Comparison of ENCODE assay signal across 9 mouse cellular contexts in the genomic region with DNA sequence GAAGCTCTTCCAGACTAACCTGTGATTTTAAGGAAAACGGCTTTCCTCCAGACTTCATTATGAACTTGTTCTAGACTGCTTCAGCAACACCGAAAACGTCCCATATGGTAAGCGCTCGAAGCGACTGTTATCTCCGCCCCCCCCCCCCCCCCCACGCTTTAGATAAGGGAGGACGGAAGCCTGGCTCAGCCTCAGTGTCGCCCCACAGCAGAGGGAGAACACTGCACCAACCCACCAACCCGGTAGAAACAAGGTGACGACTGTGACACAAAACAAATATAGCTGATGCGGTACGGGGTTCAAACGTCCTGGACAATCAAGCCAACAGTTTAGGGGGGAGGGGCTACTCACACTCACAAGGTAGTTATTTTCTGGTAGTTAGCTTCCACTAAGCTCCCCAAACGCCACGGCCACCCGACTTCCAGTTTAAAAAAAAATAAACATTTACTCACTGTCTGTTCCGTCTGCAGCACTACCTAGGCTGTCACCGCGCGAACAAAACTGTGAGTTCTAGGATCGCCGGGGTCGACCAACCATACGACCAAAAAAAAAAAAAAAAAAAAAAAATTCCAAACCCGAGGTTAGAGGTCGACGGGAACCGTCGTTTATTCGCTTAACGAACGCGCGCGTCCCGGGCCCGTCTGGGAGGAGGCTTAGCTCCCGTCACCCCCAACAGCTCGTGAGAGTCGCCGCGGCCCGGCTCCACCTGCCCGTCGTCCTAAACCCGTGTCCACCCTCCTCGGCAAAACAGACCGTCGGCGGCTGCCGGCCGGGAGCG. TPM values are rescaled to one million over a fixed set of nuclear protein-coding genes. Genes with fewer than 3 reads are reported as not detected.
DNase-seq lines count a peak whose midpoint lies in the region; ATAC-seq and TF ChIP-seq lines count a peak whose summit lies in the region.
"Had no signal": no experiment of that assay in that cellular context is flagged by ENCODE, and none has a peak within 500 bp of the region (broad histone marks: within the 10 kb centered on the region; RNA-seq: fewer than 3 reads in every experiment).

No protein-coding gene starts in this region.

- H3K9ac ChIP-seq in forebrain, embryonic 13.5 days, result peak overlapping the region; percentile 79
- H3K9ac ChIP-seq in hindbrain, postnatal 0 days (replicated peaks; ENCODE audit: low read length), result peak overlapping the region; percentile 72
- H3K9ac ChIP-seq in limb, embryonic 15.5 days, result peak overlapping the region; percentile 87
- H3K9ac ChIP-seq in midbrain, embryonic 15.5 days, result peak overlapping the region; percentile 55
- H3K9ac ChIP-seq in stomach, embryonic 15.5 days, result peak overlapping the region; percentile 67

- H3K9me3 ChIP-seq in forebrain, embryonic 13.5 days (replicated peaks), result no peaks in the 10 kb centered on the region
- no peaks in the 10 kb centered on the region for H3K9me3 ChIP-seq in hindbrain, postnatal 0 days (ENCODE audit: low read length)
- H3K9me3 ChIP-seq in limb, embryonic 15.5 days, result no peaks in the 10 kb centered on the region
- no peaks in the 10 kb centered on the region for H3K9me3 ChIP-seq in midbrain, embryonic 15.5 days
- no peaks in the 10 kb centered on the region for H3K9me3 ChIP-seq in stomach, embryonic 15.5 days

- ATAC-seq in cerebellum, adult (ENCODE audit: insufficient number of reproducible peaks, low FRiP score, low TSS enrichment), result peak; percentile 71
- peak; percentile 80 for ATAC-seq in forebrain, embryonic 13.5 days
- ATAC-seq in hindbrain, postnatal 0 days, result peak; percentile 82
- peak; percentile 78 for ATAC-seq in limb, embryonic 15.5 days (ENCODE audit: insufficient number of reproducible peaks, low FRiP score, low TSS enrichment, low read depth)
- peak; percentile 87 for ATAC-seq in midbrain, embryonic 15.5 days (replicated peaks)
- peak; percentile 66 for ATAC-seq in stomach, embryonic 15.5 days (ENCODE audit: insufficient read depth, low FRiP score, low read depth)

- peak; percentile 8 to 10 for DNase-seq in left cerebral cortex, adult 18-20 months (ENCODE audit: low spot score in 2 of 2)
- DNase-seq in left cerebral cortex, adult 11 months (ENCODE audit: low spot score), result no peak
- peak; percentile 46 for DNase-seq in hindbrain, postnatal 0 days (ENCODE audit: low spot score)

- peak overlapping the region; percentile 65 for H3K4me3 ChIP-seq in forebrain, embryonic 13.5 days
- peak overlapping the region; percentile 92 for H3K4me3 ChIP-seq in hindbrain, postnatal 0 days (ENCODE audit: low read length)
- H3K4me3 ChIP-seq in limb, embryonic 15.5 days, result peak overlapping the region; percentile 92
- peak overlapping the region; percentile 81 for H3K4me3 ChIP-seq in midbrain, embryonic 15.5 days
- H3K4me3 ChIP-seq in stomach, embryonic 15.5 days (replicated peaks), result peak overlapping the region; percentile 89

- under 1% methylated on average over 55 of the region's 55 CpGs for whole genome bisulfite sequencing in forebrain, embryonic 13.5 days
- under 1% methylated on average over 55 of the region's 55 CpGs for WGBS in hindbrain, postnatal 0 days
- 1% methylated on average over 55 of the region's 55 CpGs for WGBS in limb, embryonic 15.5 days
- WGBS in midbrain, embryonic 15.5 days, result 1% methylated on average over 55 of the region's 55 CpGs
- WGBS in stomach, embryonic 15.5 days, result under 1% methylated on average over 54 of the region's 55 CpGs

- H3K4me1 ChIP-seq in forebrain, embryonic 13.5 days, result peaks cover 22% of the 10 kb centered on the region
- no peaks in the 10 kb centered on the region for H3K4me1 ChIP-seq in hindbrain, postnatal 0 days (ENCODE audit: insufficient read depth, low read length)
- peaks cover 9% of the 10 kb centered on the region for H3K4me1 ChIP-seq in limb, embryonic 15.5 days
- peaks cover 14% of the 10 kb centered on the region for H3K4me1 ChIP-seq in midbrain, embryonic 15.5 days
- H3K4me1 ChIP-seq in stomach, embryonic 15.5 days, result peaks cover 3% of the 10 kb centered on the region; the same call in 1 of the 2 replicates

- H3K27ac ChIP-seq in forebrain, embryonic 13.5 days, result peak overlapping the region; percentile 85
- H3K27ac ChIP-seq in hindbrain, postnatal 0 days, result peak overlapping the region; percentile 80
- peak overlapping the region; percentile 92 for H3K27ac ChIP-seq in limb, embryonic 15.5 days
- peak overlapping the region; percentile 75 for H3K27ac ChIP-seq in midbrain, embryonic 15.5 days
- peak overlapping the region; percentile 94 for H3K27ac ChIP-seq in stomach, embryonic 15.5 days

- no peaks in the 10 kb centered on the region for H3K27me3 ChIP-seq in forebrain, embryonic 13.5 days
- no peaks in the 10 kb centered on the region for H3K27me3 ChIP-seq in hindbrain, postnatal 0 days (ENCODE audit: insufficient read depth, low read length)
- H3K27me3 ChIP-seq in limb, embryonic 15.5 days, result no peaks in the 10 kb centered on the region
- H3K27me3 ChIP-seq in midbrain, embryonic 15.5 days (replicated peaks), result no peaks in the 10 kb centered on the region
- no peaks in the 10 kb centered on the region for H3K27me3 ChIP-seq in stomach, embryonic 15.5 days (replicated peaks)

- H3K4me2 ChIP-seq in forebrain, embryonic 13.5 days, result peak overlapping the region; percentile 64
- peak overlapping the region; percentile 66 for H3K4me2 ChIP-seq in hindbrain, postnatal 0 days (ENCODE audit: low read depth, low read length)
- peak overlapping the region; percentile 63 for H3K4me2 ChIP-seq in limb, embryonic 15.5 days
- H3K4me2 ChIP-seq in midbrain, embryonic 15.5 days, result peak overlapping the region; percentile 78
- H3K4me2 ChIP-seq in stomach, embryonic 15.5 days, result peak overlapping the region; percentile 63

- TF ChIP-seq CTCF in hindbrain, postnatal 0 days (IDR thresholded peaks at IDR 0.05; ENCODE audit: low read depth), result no peak

- H3K36me3 ChIP-seq in forebrain, embryonic 13.5 days (ENCODE audit: poor library complexity, severe bottlenecking), result peaks cover 28% of the 10 kb centered on the region
- peaks cover 8% of the 10 kb centered on the region; the same call in 1 of the 2 replicates for H3K36me3 ChIP-seq in hindbrain, postnatal 0 days (ENCODE audit: insufficient read depth, low read length)
- H3K36me3 ChIP-seq in limb, embryonic 15.5 days, result peaks cover 27% of the 10 kb centered on the region
- H3K36me3 ChIP-seq in midbrain, embryonic 15.5 days (replicated peaks), result no peaks in the 10 kb centered on the region
- 0 out of 2 replicates have a peak, but pooled peaks cover 12% of the 10 kb centered on the region for H3K36me3 ChIP-seq in stomach, embryonic 15.5 days

RNA-seq across cellular contexts. Expression of a gene that starts 0.6 kb away (rescaled TPM):
- 10 to 100 TPM in 1 of 2 experiments, 1 to 10 TPM in 1; 8.0 to 10.9 TPM for total RNA-seq in left cerebral cortex, adult 18-20 months (2021)
- polyA plus RNA-seq in forebrain, embryonic 13.5 days (2015; fragmentation: Nextera tagmentation; extraction: Ambion mirVana), result 108 and 113 TPM in 2 replicates
- total RNA-seq in hindbrain, postnatal 0 days (2014; rRNA removed), result 10.6 and 14.2 TPM in 2 replicates
- 44.0 and 47.5 TPM in 2 replicates for polyA plus RNA-seq in hindbrain, postnatal 0 days (2015; fragmentation: Nextera tagmentation; extraction: Ambion mirVana)
- 56.0 and 65.7 TPM in 2 replicates for polyA plus RNA-seq in limb, embryonic 15.5 days (2015; fragmentation: Nextera tagmentation; extraction: Ambion mirVana)
- 37.3 and 40.5 TPM in 2 replicates for polyA plus RNA-seq in midbrain, embryonic 15.5 days (2015; fragmentation: Nextera tagmentation; extraction: Ambion mirVana)
- polyA plus RNA-seq in stomach, embryonic 15.5 days (2015; fragmentation: Nextera tagmentation; extraction: Ambion mirVana), result 74.2 and 82.2 TPM in 2 replicates

RNA-seq across cellular contexts. Expression of a gene that starts 17.0 kb away (rescaled TPM):
- 10 to 100 TPM in 1 of 2 experiments, 1 to 10 TPM in 1; 8.6 to 10.6 TPM for total RNA-seq in left cerebral cortex, adult 18-20 months (2021)
- polyA plus RNA-seq in forebrain, embryonic 13.5 days (2015; fragmentation: Nextera tagmentation; extraction: Ambion mirVana), result 40.5 and 40.8 TPM in 2 replicates
- 7.4 and 8.4 TPM in 2 replicates for total RNA-seq in hindbrain, postnatal 0 days (2014; rRNA removed)
- 15.9 and 17.4 TPM in 2 replicates for polyA plus RNA-seq in hindbrain, postnatal 0 days (2015; fragmentation: Nextera tagmentation; extraction: Ambion mirVana)
- polyA plus RNA-seq in limb, embryonic 15.5 days (2015; fragmentation: Nextera tagmentation; extraction: Ambion mirVana), result 68.6 and 70.7 TPM in 2 replicates
- polyA plus RNA-seq in midbrain, embryonic 15.5 days (2015; fragmentation: Nextera tagmentation; extraction: Ambion mirVana), result 26.2 and 27.0 TPM in 2 replicates
- 51.6 and 53.1 TPM in 2 replicates for polyA plus RNA-seq in stomach, embryonic 15.5 days (2015; fragmentation: Nextera tagmentation; extraction: Ambion mirVana)

RNA-seq across cellular contexts. Expression of a gene that starts 17.1 kb away (rescaled TPM):
- 10 to 100 TPM; 30.0 to 34.6 TPM for total RNA-seq in left cerebral cortex, adult 18-20 months (2021)
- polyA plus RNA-seq in forebrain, embryonic 13.5 days (2015; fragmentation: Nextera tagmentation; extraction: Ambion mirVana), result 29.5 and 30.1 TPM in 2 replicates
- total RNA-seq in hindbrain, postnatal 0 days (2014; rRNA removed), result 28.0 and 30.0 TPM in 2 replicates
- polyA plus RNA-seq in hindbrain, postnatal 0 days (2015; fragmentation: Nextera tagmentation; extraction: Ambion mirVana), result 20.9 and 21.3 TPM in 2 replicates
- polyA plus RNA-seq in limb, embryonic 15.5 days (2015; fragmentation: Nextera tagmentation; extraction: Ambion mirVana), result 14.4 and 17.4 TPM in 2 replicates
- 30.9 and 33.9 TPM in 2 replicates for polyA plus RNA-seq in midbrain, embryonic 15.5 days (2015; fragmentation: Nextera tagmentation; extraction: Ambion mirVana)
- polyA plus RNA-seq in stomach, embryonic 15.5 days (2015; fragmentation: Nextera tagmentation; extraction: Ambion mirVana), result 16.0 and 17.7 TPM in 2 replicates

RNA-seq across cellular contexts. Expression of a gene that starts 39.9 kb away (rescaled TPM):
- not detected for total RNA-seq in left cerebral cortex, adult 18-20 months (2021)
- polyA plus RNA-seq in forebrain, embryonic 13.5 days (2015; fragmentation: Nextera tagmentation; extraction: Ambion mirVana), result 0.12 and 0.29 TPM in 2 replicates
- total RNA-seq in hindbrain, postnatal 0 days (2014; rRNA removed), result 0.04 TPM in 1 of 2 replicates, not detected in the other
- polyA plus RNA-seq in hindbrain, postnatal 0 days (2015; fragmentation: Nextera tagmentation; extraction: Ambion mirVana), result 0.03 and 0.05 TPM in 2 replicates
- polyA plus RNA-seq in limb, embryonic 15.5 days (2015; fragmentation: Nextera tagmentation; extraction: Ambion mirVana), result 0.04 and 0.06 TPM in 2 replicates
- polyA plus RNA-seq in midbrain, embryonic 15.5 days (2015; fragmentation: Nextera tagmentation; extraction: Ambion mirVana), result 0.04 and 0.12 TPM in 2 replicates
- polyA plus RNA-seq in stomach, embryonic 15.5 days (2015; fragmentation: Nextera tagmentation; extraction: Ambion mirVana), result 0.08 and 0.10 TPM in 2 replicates
- total RNA-seq: adrenal gland, postnatal 4 days had no signal

RNA-seq across cellular contexts. Expression of a gene that starts 45.9 kb away (rescaled TPM):
- 10 to 100 TPM; 21.5 to 22.8 TPM for total RNA-seq in left cerebral cortex, adult 18-20 months (2021)
- 36.8 and 37.7 TPM in 2 replicates for polyA plus RNA-seq in forebrain, embryonic 13.5 days (2015; fragmentation: Nextera tagmentation; extraction: Ambion mirVana)
- 13.0 and 14.2 TPM in 2 replicates for total RNA-seq in hindbrain, postnatal 0 days (2014; rRNA removed)
- polyA plus RNA-seq in hindbrain, postnatal 0 days (2015; fragmentation: Nextera tagmentation; extraction: Ambion mirVana), result 19.8 and 21.0 TPM in 2 replicates
- polyA plus RNA-seq in limb, embryonic 15.5 days (2015; fragmentation: Nextera tagmentation; extraction: Ambion mirVana), result 24.7 and 25.6 TPM in 2 replicates
- polyA plus RNA-seq in midbrain, embryonic 15.5 days (2015; fragmentation: Nextera tagmentation; extraction: Ambion mirVana), result 32.1 and 32.8 TPM in 2 replicates
- 20.5 and 21.6 TPM in 2 replicates for polyA plus RNA-seq in stomach, embryonic 15.5 days (2015; fragmentation: Nextera tagmentation; extraction: Ambion mirVana)
